Mouse (Mus musculus) liver, embryonic 16.5 days (tissue): ENCODE data around the gene 4933430I17Rik. TPM values are rescaled to one million over a fixed set of nuclear protein-coding genes. Genes with fewer than 3 reads are reported as not detected.

Experiments used
- ATAC-seq: fragments of 200-750 bp; cut with Nextera tagmentation; 2 replicates; pipeline ENCODE4 v1.8.0; 2017; ENCODE audit warnings: low read depth, mild to moderate bottlenecking, moderate number of reproducible peaks, moderate library complexity
- H3K27ac ChIP-seq: fragments of 300-500 bp; sonication (generic); 2 replicates; pipeline ENCODE4 v1.5.1; 2014; ENCODE audit warnings: mild to moderate bottlenecking, low read length
- H3K27me3 ChIP-seq: fragments of 300-500 bp; sonication (generic); 2 replicates; pipeline ENCODE4 v1.6.1; 2014; ENCODE audit warnings: low read depth, low read length, mixed read lengths; ENCODE audit not compliant: control insufficient read depth, insufficient read depth
- H3K36me3 ChIP-seq: fragments of 300-500 bp; sonication (generic); 2 replicates; pipeline ENCODE4 v1.6.1; 2014; ENCODE audit warnings: mild to moderate bottlenecking; ENCODE audit not compliant: control insufficient read depth, insufficient read depth
- H3K4me1 ChIP-seq: fragments of 300-500 bp; sonication (generic); 2 replicates; pipeline ENCODE4 v1.6.1; 2014; ENCODE audit warnings: low read depth, low read length, mixed read lengths; ENCODE audit not compliant: control insufficient read depth
- H3K4me2 ChIP-seq: fragments of 300-500 bp; sonication (generic); 2 replicates; pipeline ENCODE4 v1.6.1; 2014; ENCODE audit warnings: low read depth, low read length, mixed read lengths
- H3K4me3 ChIP-seq: fragments of 300-500 bp; sonication (generic); 2 replicates; pipeline ENCODE4 v1.5.1; 2014; ENCODE audit warnings: low read depth, mild to moderate bottlenecking, low read length
- H3K9ac ChIP-seq: fragments of 300-500 bp; sonication (generic); 2 replicates; pipeline ENCODE4 v1.6.1; 2014; ENCODE audit warnings: low read depth, low read length
- H3K9me3 ChIP-seq: fragments of 300-500 bp; sonication (generic); replicated peaks from 2 replicates; pipeline ENCODE4 v1.6.1; 2016; ENCODE audit warnings: low read length; ENCODE audit not compliant: control insufficient read depth
- WGBS: fragments of 180-500 bp; shearing (Covaris S2); extraction: QIAGEN DNeasy Blood & Tissue Kit; methylation state at CpG from one replicate; pipeline ENCODE4 v1.1.7; 2014; ENCODE audit not compliant: insufficient replicate concordance; 5-methylcytosine and 5-hydroxymethylcytosine counted together
- polyA plus RNA-seq: library from polyadenylated mRNA; unstranded; fragments of >200 nt; fragmentation: Nextera tagmentation; extraction: Ambion mirVana; gene quantifications from 2 replicates; pipeline ENCODE4 v1.2.1, GENCODE M21; 2015

4933430I17Rik gene
- polyA plus RNA-seq, 1 experiment from 2014 or later: 0.06 TPM

GRCm38 (mm10) chr4:62594442-62594841, 69.3 kb downstream of the 4933430I17Rik start:
- Histone ChIP-seq H3K4me1 (no peaks in the 10 kb centered on the region), H3K27me3 (no peaks in the 10 kb centered on the region), H3K4me3 (no peak overlapping the region), H3K9ac (no peak overlapping the region), H3K9me3 (no peaks in the 10 kb centered on the region), H3K4me2 (no peak overlapping the region), H3K36me3 (no peaks in the 10 kb centered on the region), H3K27ac (no peak overlapping the region)
- no peak for ATAC-seq
- WGBS: 62% methylated on average over 5 of the region's 5 CpGs

DNA sequence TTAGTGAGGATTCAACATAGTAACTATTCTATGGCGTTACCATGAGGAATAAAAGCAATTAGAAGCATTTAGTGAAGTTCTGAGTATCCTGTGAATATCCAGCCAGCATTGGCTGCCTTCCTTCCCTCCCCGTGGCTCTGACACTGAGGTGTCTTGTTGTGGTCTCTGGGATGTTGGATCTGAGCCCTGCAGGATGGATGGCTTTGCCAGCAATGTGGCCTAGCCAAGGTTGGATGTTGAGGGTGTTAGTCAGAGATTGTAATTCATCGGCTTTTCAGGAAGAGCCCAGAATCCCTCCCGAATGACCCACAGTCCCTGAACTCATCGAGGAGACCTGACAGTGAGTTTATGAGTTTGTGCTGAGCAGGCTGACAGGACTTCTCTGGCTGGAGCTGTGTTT, 70.9 kb downstream of the 4933430I17Rik start:
- Histone ChIP-seq H3K9ac (no peak overlapping the region), H3K4me2 (no peak overlapping the region), H3K4me3 (no peak overlapping the region), H3K36me3 (no peaks in the 10 kb centered on the region), H3K27ac (no peak overlapping the region), H3K9me3 (no peaks in the 10 kb centered on the region), H3K27me3 (no peaks in the 10 kb centered on the region), H3K4me1 (no peaks in the 10 kb centered on the region)
- WGBS: 53% methylated on average over 5 of the region's 5 CpGs
- ATAC-seq: no peak

Other genes with a start within 250 kb of the 4933430I17Rik start
- gene Fkbp15, start 164.8 kb upstream of the 4933430I17Rik start, polyA plus RNA-seq: 14.5 and 15.9 TPM in 2 replicates
- 60.4 and 63.7 TPM in 2 replicates for gene Slc31a1, start 164.6 kb upstream of the 4933430I17Rik start, polyA plus RNA-seq
- 52.4 and 55.5 TPM in 2 replicates for gene Cdc26, start 116.7 kb upstream of the 4933430I17Rik start, polyA plus RNA-seq
- 8.4 and 9.8 TPM in 2 replicates for gene Prpf4, start 116.6 kb upstream of the 4933430I17Rik start, polyA plus RNA-seq
- gene Rnf183, start 90.1 kb upstream of the 4933430I17Rik start, polyA plus RNA-seq: not detected in 2 replicates
- gene Wdr31, start 54.5 kb upstream of the 4933430I17Rik start, polyA plus RNA-seq: 0.48 and 0.70 TPM in 2 replicates
- 0.15 and 0.27 TPM in 2 replicates for gene Bspry, start 45.3 kb upstream of the 4933430I17Rik start, polyA plus RNA-seq
- 9.0 and 9.5 TPM in 2 replicates for gene Hdhd3, start 21.9 kb upstream of the 4933430I17Rik start, polyA plus RNA-seq
- 516 and 530 TPM in 2 replicates for gene Alad, start 5.5 kb upstream of the 4933430I17Rik start, polyA plus RNA-seq
- 44.8 and 48.9 TPM in 2 replicates for gene Pole3, start 301 bp upstream of the 4933430I17Rik start, polyA plus RNA-seq
- 5.5 and 7.0 TPM in 2 replicates for gene Rgs3, start 34.5 kb downstream of the 4933430I17Rik start, polyA plus RNA-seq